Mouse (Mus musculus) brain, adult 2 months (tissue): ENCODE results near the gene Atp8a1.

Experiments
- DNase-seq: peaks from one replicate; pipeline ENCODE4 v3.0.0; 2011; ENCODE audit warnings: low read depth, low spot score

The Atp8a1 gene

GRCm38 (mm10) chr5:67847253-67848165 is at the start of gene Atp8a1:
TSS of gene Atp8a1 (minus strand) at chr5:67847434.
- peak; percentile 99 for DNase-seq

GRCm38 (mm10) chr5:67884422-67885210 is 37.4 kb upstream of the Atp8a1 start:
- DNase-seq: peak; percentile 82

GRCm38 (mm10) chr5:67883564-67884171 is 36.4 kb upstream of the Atp8a1 start:
- no peak for DNase-seq

- no peak for DNase-seq
These were observed 24.2 kb upstream of the Atp8a1 start for GRCm38 (mm10) chr5:67871414-67871813.

- no peak for DNase-seq
These were observed 19.0 kb upstream of the Atp8a1 start for GRCm38 (mm10) chr5:67866221-67866620.

- no peak for DNase-seq
These were observed 18.4 kb upstream of the Atp8a1 start for GRCm38 (mm10) chr5:67865670-67866069.

GRCm38 (mm10) chr5:67864508-67865060 is 17.4 kb upstream of the Atp8a1 start:
- DNase-seq: no peak

GRCm38 (mm10) chr5:67863950-67864391 is 16.7 kb upstream of the Atp8a1 start:
- no peak for DNase-seq

GRCm38 (mm10) chr5:67854963-67855606 is 7.9 kb upstream of the Atp8a1 start:
- DNase-seq: no peak

GRCm38 (mm10) chr5:67852860-67853259 is 5.6 kb upstream of the Atp8a1 start:
- peak; percentile 73 for DNase-seq

GRCm38 (mm10) chr5:67849411-67849810 is 2.2 kb upstream of the Atp8a1 start:
- DNase-seq: no peak

- DNase-seq: no peak
These were observed 1.3 kb upstream of the Atp8a1 start for GRCm38 (mm10) chr5:67848511-67849014.

- DNase-seq: peak; percentile 77
These were observed 641 bp downstream of the Atp8a1 start for GRCm38 (mm10) chr5:67846361-67847224.

- peak; percentile 56 for DNase-seq
These were observed 2.0 kb downstream of the Atp8a1 start for GRCm38 (mm10) chr5:67845190-67845691.

- DNase-seq: peak; percentile 72
These were observed 3.2 kb downstream of the Atp8a1 start for GRCm38 (mm10) chr5:67844070-67844469.

GRCm38 (mm10) chr5:67842306-67842705 is 4.9 kb downstream of the Atp8a1 start:
- DNase-seq: peak; percentile 84

- no peak for DNase-seq
These were observed 13.4 kb downstream of the Atp8a1 start for GRCm38 (mm10) chr5:67833841-67834240.

GRCm38 (mm10) chr5:67831293-67832147 is 15.7 kb downstream of the Atp8a1 start:
- no peak for DNase-seq

GRCm38 (mm10) chr5:67828356-67828755 is 18.9 kb downstream of the Atp8a1 start:
- no peak for DNase-seq
